Mouse (Mus musculus) spleen, adult 2 months (tissue): ENCODE data around the gene Alg9.

Experiments used
- CTCF ChIP-seq: fragments of 200-500 bp; IDR thresholded peaks from 2 replicates; pipeline ENCODE4 v1.5.1; 2011; ENCODE audit warnings: mild to moderate bottlenecking, inconsistent platforms; ENCODE audit not compliant: insufficient read depth, insufficient read length, insufficient replicate concordance; ENCODE audit errors: extremely low read depth
- POLR2A ChIP-seq: fragments of 200-500 bp; IDR thresholded peaks from 2 replicates; pipeline ENCODE4 v1.6.1; 2011; ENCODE audit warnings: low read depth, low read length, inconsistent platforms

- TF ChIP-seq CTCF (no peak), POLR2A (no peak)
Observed at GRCm38 (mm10) chr9:50835068-50835705, 60.4 kb downstream of the Alg9 start.
